Mouse (Mus musculus) gastrocnemius, postnatal 4 days (tissue): Measurements from ENCODE around the gene Npb. TPM values are rescaled to one million over a fixed set of nuclear protein-coding genes. Genes with fewer than 3 reads are reported as not detected.
"Not testable (repeated sequence)": the region's sequence is repeated elsewhere in the genome, so short reads cannot be mapped to it uniquely, and the experiment has no call there.

Source experiments
- DNase-seq, 2 experiments: peaks; one replicate each; pipeline ENCODE4 v3.0.0; 2021 to 2022; ENCODE audit warnings: low spot score in 2 of 2, mixed read lengths in 2 of 2
- total RNA-seq, 2 experiments: library from RNA; stranded (reverse); gene quantifications; 2 replicates each; pipeline ENCODE4 v1.2.3; 2021

Npb gene
- total RNA-seq, 2 experiments from 2014 or later, result 1.3 TPM; not detected in 1

DNA sequence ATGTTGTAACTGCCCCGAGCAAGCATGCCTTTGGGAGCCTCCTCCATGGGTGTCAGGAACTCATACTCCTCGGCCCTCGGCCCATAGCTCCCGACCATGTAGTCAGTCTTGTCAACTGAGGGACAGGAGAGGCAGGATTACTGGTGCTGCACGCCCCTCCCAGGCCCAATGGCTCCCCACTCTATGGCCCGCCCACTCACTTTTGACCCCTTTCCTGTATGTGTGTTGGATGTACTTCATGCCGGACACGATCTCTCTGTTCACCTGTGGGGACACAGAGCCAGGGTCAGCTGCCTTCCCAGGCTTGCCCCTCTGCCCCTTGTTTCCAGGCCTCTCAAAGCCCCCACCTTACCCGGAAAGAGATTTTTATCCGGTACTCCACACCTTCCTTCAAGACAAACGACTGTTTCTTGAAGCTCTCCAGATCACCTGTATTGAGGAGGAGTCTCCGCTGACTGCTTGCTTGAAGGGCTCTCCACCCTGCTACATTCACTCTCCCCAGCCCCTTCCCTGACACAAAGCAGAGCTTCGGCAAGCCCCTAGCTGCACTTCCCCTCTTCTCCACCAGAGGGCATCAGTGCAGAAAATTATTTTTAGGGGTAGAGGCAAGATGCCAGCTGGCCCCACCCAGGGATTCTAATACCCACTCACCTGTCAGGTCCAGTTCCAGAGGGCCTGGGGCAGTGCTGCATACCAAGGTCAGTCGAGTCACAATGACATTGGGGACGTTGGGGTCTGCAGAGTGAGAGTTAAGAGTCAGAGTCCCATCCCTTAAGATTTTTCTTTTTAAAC lies 28.8 kb upstream of the Npb start:
- DNase-seq, result peak; percentile 56 to 74

DNA sequence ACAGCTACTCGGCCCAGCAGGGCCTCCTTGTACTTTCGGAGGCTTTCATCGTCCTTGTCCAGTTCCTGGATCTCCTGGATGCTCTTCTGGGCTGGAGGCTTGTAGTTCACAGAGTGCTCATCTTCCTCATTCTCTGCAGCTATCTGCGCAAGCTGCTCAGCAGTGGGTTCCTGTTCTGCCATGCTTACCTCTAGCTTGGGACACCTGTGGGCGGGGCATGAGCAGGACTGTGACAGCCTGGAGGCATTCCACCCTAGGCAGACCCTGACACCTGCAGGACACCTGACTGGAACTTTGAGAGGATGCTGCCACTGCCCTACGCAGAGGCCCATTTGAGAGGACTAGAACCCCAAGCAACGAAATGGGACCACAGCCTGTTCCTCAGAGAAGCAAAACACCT lies 28.1 kb upstream of the Npb start:
- no peak for DNase-seq

GRCm38 (mm10) chr11:120580871-120581331 lies 27.4 kb upstream of the Npb start:
- DNase-seq, result peak in 1 of 2 experiments; percentile 55

DNA sequence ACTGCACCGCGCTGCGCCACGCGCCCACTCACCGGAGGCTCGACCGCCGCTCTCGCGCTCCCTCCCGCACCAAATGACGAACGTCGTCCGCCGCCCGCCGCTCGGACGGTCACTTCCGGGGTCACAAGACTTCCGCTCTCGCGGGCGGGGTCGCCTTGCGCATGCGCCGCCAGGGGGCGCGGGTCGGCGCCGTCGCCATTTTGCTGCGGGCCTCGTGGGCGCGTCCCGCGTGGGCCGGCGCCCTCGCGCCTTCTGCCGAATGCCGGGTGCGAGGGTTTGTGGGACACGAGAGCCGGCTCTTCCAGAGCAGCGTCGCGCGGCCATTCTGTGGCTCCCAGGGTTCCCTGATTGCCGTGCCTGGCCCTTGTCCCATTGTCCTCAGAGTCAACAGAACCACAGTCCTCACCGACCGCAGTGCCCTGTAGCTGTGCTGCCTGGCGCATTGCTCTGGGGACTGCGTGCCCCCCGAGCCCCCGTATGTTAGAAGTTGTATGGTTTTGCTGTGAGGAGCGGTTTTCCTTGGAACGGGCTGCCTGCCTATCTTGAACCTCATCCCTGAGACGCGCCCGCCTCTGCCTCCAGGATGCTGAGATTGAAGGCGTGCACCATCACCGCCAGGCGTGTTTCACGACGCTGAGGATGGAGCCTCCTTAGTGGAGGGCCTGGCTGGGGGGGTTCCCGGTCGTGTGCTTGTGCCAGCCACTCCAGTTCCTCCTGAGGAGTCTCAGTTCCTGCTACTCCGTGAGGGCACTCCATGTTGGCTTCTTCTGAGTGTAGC lies 26.6 kb upstream of the Npb start, which contains the start of gene Arhgdia:
Gene Arhgdia (minus strand): TSS at position 135 of the 778 bp plus-strand sequence.
- DNase-seq, result peak; percentile 89 to 91

- DNase-seq, result no peak
These were observed 25.9 kb upstream of the Npb start for GRCm38 (mm10) chr11:120582268-120582981.

GRCm38 (mm10) chr11:120582982-120583293 lies 25.3 kb upstream of the Npb start:
- not testable (repeated sequence) for DNase-seq

DNA sequence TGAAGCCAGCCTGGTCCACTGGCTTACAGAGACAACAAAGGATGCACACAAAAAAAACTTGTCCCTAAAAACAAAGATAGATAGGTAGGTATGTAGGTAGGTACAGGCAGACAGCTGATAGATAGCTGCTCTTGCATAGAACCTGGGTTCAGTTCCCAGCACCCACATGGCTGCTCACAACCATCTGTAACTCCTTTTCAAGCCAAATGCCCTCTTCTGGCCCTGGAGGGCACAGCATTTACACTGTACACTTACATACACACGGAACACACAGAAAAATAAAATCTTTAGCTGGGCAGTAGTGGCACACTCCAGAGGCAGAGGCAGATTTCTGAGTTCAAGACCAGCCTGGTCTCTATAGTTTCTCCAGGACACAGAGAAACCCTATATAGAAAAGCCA lies 24.3 kb upstream of the Npb start:
- no peak for DNase-seq

GRCm38 (mm10) chr11:120588531-120588930 lies 19.7 kb upstream of the Npb start:
- no peak for DNase-seq

DNA sequence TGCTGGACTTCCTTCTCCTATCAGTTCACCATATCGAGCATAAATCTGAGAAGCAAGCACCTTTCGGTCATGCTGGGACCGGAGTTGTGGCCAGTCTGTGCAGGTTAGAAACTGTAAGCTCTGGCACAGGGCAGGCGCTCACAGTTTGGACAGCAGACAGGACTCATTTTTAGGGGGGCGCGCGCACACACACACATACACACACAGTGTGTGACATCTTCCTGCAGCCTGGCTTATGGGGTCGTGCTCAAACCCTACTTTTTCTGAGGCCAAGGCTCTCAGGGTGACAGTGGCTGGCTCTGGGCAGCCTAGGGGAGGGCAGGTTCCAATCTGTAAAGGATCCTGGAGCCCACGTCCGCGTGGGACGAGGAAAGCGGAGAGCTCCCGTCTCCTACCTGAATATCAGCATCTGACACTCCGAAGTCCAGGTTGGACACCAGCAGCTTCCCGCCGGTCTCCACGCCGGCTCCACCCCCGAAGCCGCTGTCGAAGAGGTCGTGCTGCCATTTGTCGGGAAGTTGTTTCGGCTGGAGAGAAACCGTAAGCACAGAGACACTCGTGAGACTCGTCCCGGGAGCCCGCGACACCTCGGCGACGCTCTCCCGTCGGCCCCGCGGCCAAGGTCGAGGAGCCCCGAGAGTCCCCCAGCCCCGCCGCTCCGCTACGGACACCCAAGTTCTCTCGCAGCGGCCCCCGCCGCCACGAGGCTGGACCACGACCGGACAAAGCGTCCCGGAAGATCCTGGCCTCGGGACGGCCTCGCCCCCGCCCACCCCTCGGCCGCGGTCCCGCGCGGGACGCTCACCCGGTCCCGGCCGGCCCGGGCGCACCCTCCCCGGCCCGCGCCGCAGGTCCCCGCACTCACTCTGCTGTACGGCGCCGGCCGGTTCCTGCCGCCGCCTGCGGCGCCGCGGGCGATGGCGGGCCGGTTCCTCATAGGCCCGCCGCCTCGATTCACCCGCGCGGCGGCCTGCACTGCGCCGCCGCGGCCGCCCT lies 10.7 kb upstream of the Npb start:
- DNase-seq, result no peak

GRCm38 (mm10) chr11:120598283-120598989 lies 9.8 kb upstream of the Npb start, which contains the start of the genes Alyref and Anapc11:
Gene Alyref (minus strand): TSS chr11:120598365.
Gene Anapc11 (plus strand): TSS chr11:120598421.
- peak; percentile 94 to 96 for DNase-seq

DNA sequence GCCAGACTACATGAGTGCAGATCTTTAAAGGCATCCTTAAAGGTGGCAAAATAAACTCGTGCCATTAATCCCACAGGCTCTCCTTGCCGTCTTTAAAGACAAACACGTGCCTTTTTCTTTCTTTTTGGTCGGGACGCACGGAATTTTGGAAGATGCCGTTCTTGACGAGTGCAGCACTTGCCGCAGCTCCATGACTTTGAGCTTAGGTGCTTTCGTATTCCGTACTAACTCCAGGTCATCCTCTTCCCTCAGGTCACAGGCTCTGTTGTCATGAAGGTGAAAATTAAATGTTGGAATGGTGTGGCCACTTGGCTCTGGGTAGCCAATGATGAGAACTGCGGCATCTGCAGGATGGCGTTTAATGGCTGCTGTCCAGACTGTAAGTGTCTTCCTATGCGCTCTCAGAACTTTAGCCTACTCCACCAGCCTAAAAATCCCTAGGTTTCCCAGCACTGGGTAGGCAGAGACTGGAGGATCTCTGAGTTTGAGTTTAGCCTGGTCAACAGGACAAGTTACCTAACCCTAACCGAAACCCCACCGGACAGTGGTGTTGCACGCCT lies 9.2 kb upstream of the Npb start:
- no peak for DNase-seq

- no peak for DNase-seq
These were observed 7.6 kb upstream of the Npb start for GRCm38 (mm10) chr11:120600716-120601115.

- no peak for DNase-seq
These were observed 4.7 kb upstream of the Npb start for GRCm38 (mm10) chr11:120603545-120603944.

GRCm38 (mm10) chr11:120605667-120606066 lies 2.6 kb upstream of the Npb start:
- no peak for DNase-seq

DNA sequence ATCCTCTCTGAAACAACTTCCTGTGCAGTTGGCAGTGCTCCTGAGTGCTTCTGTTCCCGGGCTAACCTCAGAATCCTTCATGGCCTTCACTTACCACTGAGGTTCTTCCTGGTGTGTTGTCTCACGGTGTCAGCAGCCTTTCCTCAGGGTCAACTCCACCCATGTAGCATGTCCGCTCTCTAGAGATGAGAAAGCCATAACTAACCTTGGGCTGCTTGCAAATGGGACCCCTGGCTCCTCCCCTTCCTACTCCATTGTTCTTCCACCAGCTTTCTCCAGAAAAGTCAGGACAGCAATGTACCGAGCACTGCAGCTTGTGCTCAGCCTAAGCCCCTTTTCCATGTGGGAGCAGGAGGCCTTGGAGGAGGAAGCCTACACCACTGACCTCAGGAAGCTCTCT lies 1.5 kb upstream of the Npb start:
- no peak for DNase-seq

GRCm38 (mm10) chr11:120609250-120609649 lies 973 bp downstream of the Npb start:
- no peak for DNase-seq

GRCm38 (mm10) chr11:120610477-120611046 lies 2.3 kb downstream of the Npb start:
- no peak for DNase-seq

DNA sequence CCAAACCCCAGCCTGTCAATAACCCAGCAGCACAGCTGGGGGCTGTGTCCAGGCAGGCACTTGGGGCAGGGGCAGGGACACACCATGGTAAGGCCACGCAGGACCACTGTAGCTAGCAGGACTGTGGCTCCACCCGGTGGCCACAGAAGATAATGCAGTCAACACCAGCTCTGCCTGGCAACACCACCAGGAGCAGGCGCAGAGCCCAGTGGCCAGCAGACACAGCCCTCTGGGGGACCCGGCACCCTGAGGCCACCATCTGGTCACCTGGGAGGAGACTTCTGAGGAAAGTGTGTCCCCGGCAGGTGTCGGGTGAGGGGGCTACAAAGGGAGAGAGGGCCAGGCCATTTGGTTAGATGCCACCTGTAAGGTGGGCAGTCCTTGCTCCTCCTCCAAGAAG lies 4.5 kb downstream of the Npb start:
- DNase-seq, result peak; percentile 61 to 79

- no peak for DNase-seq
These were observed 5.2 kb downstream of the Npb start for GRCm38 (mm10) chr11:120613481-120613972.
